Mouse (Mus musculus) heart, postnatal 0 days (tissue): ENCODE results near the gene Ufl1.

ENCODE experiments used
- CTCF ChIP-seq: IDR thresholded peaks from 2 replicates; pipeline ENCODE4 v1.5.1; 2016; ENCODE audit warnings: antibody characterized with exemption, control low read depth, low read depth
- EP300 ChIP-seq: IDR thresholded peaks from 2 replicates; pipeline ENCODE4 v1.6.1; 2016; ENCODE audit warnings: antibody characterized with exemption, low read depth

GRCm38 (mm10) chr4:25280938-25281670, 517 bp downstream of the Ufl1 start:
- TF ChIP-seq CTCF: no peak; the same call in 1 of the 2 replicates
- no peak for TF ChIP-seq EP300
